Comparison of ENCODE assay signal across 18 mouse cellular contexts in the genomic region with DNA sequence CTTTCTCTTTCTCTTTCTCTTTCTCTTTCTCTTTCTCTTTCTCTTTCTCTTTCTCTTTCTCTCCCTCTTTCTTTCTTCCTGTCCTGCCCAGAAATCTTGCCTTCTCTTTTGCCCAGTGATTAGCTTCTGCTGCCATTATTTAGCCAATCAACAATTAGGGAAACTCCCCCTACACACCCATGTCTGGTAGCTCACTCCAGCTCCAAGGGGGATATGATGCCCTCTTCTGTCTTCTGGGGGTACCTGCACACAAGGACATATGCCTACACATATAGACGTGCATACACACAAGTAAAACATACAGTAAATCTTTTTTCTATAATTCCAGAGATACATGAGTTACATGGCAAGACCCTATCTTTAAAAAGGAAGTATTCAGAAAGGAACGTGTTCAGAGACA.
"Had no signal": no experiment of that assay in that cellular context is flagged by ENCODE, and none has a peak within 500 bp of the region (broad histone marks: within the 10 kb centered on the region; RNA-seq: fewer than 3 reads in every experiment).

No protein-coding gene starts in this region.

- H3K36me3 ChIP-seq: kidney, embryonic 15.5 days; liver, embryonic 13.5 days; midbrain, embryonic 12.5 days; midbrain, embryonic 15.5 days; neural tube, embryonic 12.5 days; neural tube, embryonic 15.5 days had no signal

- DNase-seq: kidney, postnatal 10 days; kidney, postnatal 36 days; liver, embryonic 13.5 days; lung, embryonic 14.5 days; right cerebral cortex, adult 18-20 months; right cerebral cortex, postnatal 14 days; right cerebral cortex, postnatal 4 days; thymus, adult 2 months; thymus, postnatal 14 days; thymus, postnatal 4 days had no signal

- H3K27ac ChIP-seq: kidney, embryonic 15.5 days; liver, embryonic 13.5 days; macrophage; midbrain, embryonic 12.5 days; midbrain, embryonic 15.5 days; neural tube, embryonic 12.5 days; neural tube, embryonic 15.5 days; stomach, postnatal 0 days had no signal

- H3K9ac ChIP-seq: kidney, embryonic 15.5 days; liver, embryonic 13.5 days; lung, embryonic 14.5 days; midbrain, embryonic 12.5 days; midbrain, embryonic 15.5 days; neural tube, embryonic 12.5 days; neural tube, embryonic 15.5 days had no signal

- H3K4me2 ChIP-seq: kidney, embryonic 15.5 days; liver, embryonic 13.5 days; lung, embryonic 14.5 days; midbrain, embryonic 12.5 days; midbrain, embryonic 15.5 days; neural tube, embryonic 12.5 days; neural tube, embryonic 15.5 days had no signal

- ATAC-seq: lung, postnatal 0 days; midbrain, embryonic 15.5 days had no signal

- H3K4me1 ChIP-seq: kidney, embryonic 15.5 days; liver, embryonic 13.5 days; midbrain, embryonic 12.5 days; midbrain, embryonic 15.5 days; neural tube, embryonic 12.5 days; neural tube, embryonic 15.5 days had no signal

- H3K9me3 ChIP-seq: kidney, embryonic 15.5 days; liver, embryonic 13.5 days; midbrain, embryonic 12.5 days; midbrain, embryonic 15.5 days; neural tube, embryonic 12.5 days; neural tube, embryonic 15.5 days had no signal

- H3K4me3 ChIP-seq: kidney, embryonic 15.5 days; liver, embryonic 13.5 days; midbrain, embryonic 12.5 days; midbrain, embryonic 15.5 days; neural tube, embryonic 12.5 days; neural tube, embryonic 15.5 days had no signal

- H3K27me3 ChIP-seq: liver, embryonic 13.5 days; midbrain, embryonic 15.5 days; neural tube, embryonic 12.5 days; neural tube, embryonic 15.5 days had no signal
